Mouse (Mus musculus): ENCODE data around the gene Zfp213.
"Not testable (repeated sequence)": the region's sequence is repeated elsewhere in the genome, so short reads cannot be mapped to it uniquely, and the experiment has no call there.

Zfp213 gene

GRCm38 (mm10) chr17:23563595-23564367 is at the start of gene Zfp213:
Gene Zfp213, minus strand, starts transcription at chr17:23564238.
- ATAC-seq (ENCODE audit: insufficient number of reproducible peaks, low FRiP score, low TSS enrichment) = peak; percentile 94

GRCm38 (mm10) chr17:23610361-23610800 is 46.3 kb upstream of the Zfp213 start:
- ATAC-seq (ENCODE audit: insufficient number of reproducible peaks, low FRiP score, low TSS enrichment) = peak; percentile 52; the same call in 1 of the 2 replicates

GRCm38 (mm10) chr17:23609612-23610011 is 45.6 kb upstream of the Zfp213 start:
- ATAC-seq (ENCODE audit: insufficient number of reproducible peaks, low FRiP score, low TSS enrichment) = peak; percentile 40; the same call in 1 of the 2 replicates

- no peak for ATAC-seq (ENCODE audit: insufficient number of reproducible peaks, low FRiP score, low TSS enrichment)
Observed at GRCm38 (mm10) chr17:23605220-23605619, 41.2 kb upstream of the Zfp213 start.

- ATAC-seq (ENCODE audit: insufficient number of reproducible peaks, low FRiP score, low TSS enrichment) = no peak
Observed at GRCm38 (mm10) chr17:23604394-23604793, 40.4 kb upstream of the Zfp213 start.

- ATAC-seq (ENCODE audit: insufficient number of reproducible peaks, low FRiP score, low TSS enrichment) = no peak
Observed at GRCm38 (mm10) chr17:23603542-23603941, 39.5 kb upstream of the Zfp213 start.

GRCm38 (mm10) chr17:23603077-23603476 is 39.0 kb upstream of the Zfp213 start:
- no peak for ATAC-seq (ENCODE audit: insufficient number of reproducible peaks, low FRiP score, low TSS enrichment)

GRCm38 (mm10) chr17:23601836-23602585 is 38.0 kb upstream of the Zfp213 start:
- no peak for ATAC-seq (ENCODE audit: insufficient number of reproducible peaks, low FRiP score, low TSS enrichment)

GRCm38 (mm10) chr17:23600641-23601622 is 36.9 kb upstream of the Zfp213 start, which contains the start of gene Zscan10:
Gene Zscan10, plus strand, starts transcription at chr17:23600856.
- ATAC-seq (ENCODE audit: insufficient number of reproducible peaks, low FRiP score, low TSS enrichment) = no peak

GRCm38 (mm10) chr17:23599605-23600063 is 35.6 kb upstream of the Zfp213 start:
- ATAC-seq (ENCODE audit: insufficient number of reproducible peaks, low FRiP score, low TSS enrichment) = no peak

GRCm38 (mm10) chr17:23598582-23599552 is 34.8 kb upstream of the Zfp213 start, which contains the start of gene Zfp13:
Gene Zfp13, minus strand, starts transcription at chr17:23599487.
- ATAC-seq (ENCODE audit: insufficient number of reproducible peaks, low FRiP score, low TSS enrichment) = peak; percentile 93

GRCm38 (mm10) chr17:23595139-23595538 is 31.1 kb upstream of the Zfp213 start:
- ATAC-seq (ENCODE audit: insufficient number of reproducible peaks, low FRiP score, low TSS enrichment) = not testable (repeated sequence)

- peak; percentile 61; the same call in 1 of the 2 replicates for ATAC-seq (ENCODE audit: insufficient number of reproducible peaks, low FRiP score, low TSS enrichment)
Observed at GRCm38 (mm10) chr17:23592926-23593300, 28.9 kb upstream of the Zfp213 start.

- peak; percentile 98 for ATAC-seq (ENCODE audit: insufficient number of reproducible peaks, low FRiP score, low TSS enrichment)
Observed at GRCm38 (mm10) chr17:23592208-23592925, 28.3 kb upstream of the Zfp213 start.

- no peak for ATAC-seq (ENCODE audit: insufficient number of reproducible peaks, low FRiP score, low TSS enrichment)
Observed at GRCm38 (mm10) chr17:23587253-23587652, 23.2 kb upstream of the Zfp213 start.

GRCm38 (mm10) chr17:23585721-23586491 is 21.9 kb upstream of the Zfp213 start:
- peak; percentile 74; the same call in 1 of the 2 replicates for ATAC-seq (ENCODE audit: insufficient number of reproducible peaks, low FRiP score, low TSS enrichment)

GRCm38 (mm10) chr17:23584786-23585185 is 20.7 kb upstream of the Zfp213 start:
- no peak for ATAC-seq (ENCODE audit: insufficient number of reproducible peaks, low FRiP score, low TSS enrichment)

Measured in cerebellum, adult (tissue).